ENCODE assay signal across 8 mouse cellular contexts in genomic region chr17:53567346-53568101, GRCm38 (mm10). TPM values are rescaled to one million over a fixed set of nuclear protein-coding genes. Genes with fewer than 3 reads are reported as not detected.
DNase-seq lines count a peak whose midpoint lies in the region; ATAC-seq and TF ChIP-seq lines count a peak whose summit lies in the region.

No protein-coding gene starts in this region.

- H3K9me3 ChIP-seq in embryonic facial prominence, embryonic 15.5 days (replicated peaks), result no peaks in the 10 kb centered on the region
- H3K9me3 ChIP-seq in heart, postnatal 0 days (replicated peaks; ENCODE audit: control insufficient read depth, low read length), result no peaks in the 10 kb centered on the region
- H3K9me3 ChIP-seq in lung, embryonic 16.5 days (ENCODE audit: control insufficient read depth, low read length), result no peaks in the 10 kb centered on the region

- peak overlapping the region; percentile 94 for H3K27ac ChIP-seq in embryonic facial prominence, embryonic 15.5 days (replicated peaks)
- H3K27ac ChIP-seq in heart, postnatal 0 days (ENCODE audit: low read depth), result peak overlapping the region; percentile 98
- H3K27ac ChIP-seq in lung, embryonic 16.5 days (ENCODE audit: low read length), result peak overlapping the region; percentile 95

- no peaks in the 10 kb centered on the region for H3K36me3 ChIP-seq in embryonic facial prominence, embryonic 15.5 days
- H3K36me3 ChIP-seq in heart, postnatal 0 days (replicated peaks; ENCODE audit: control insufficient read depth, insufficient read depth, low read length), result no peaks in the 10 kb centered on the region
- H3K36me3 ChIP-seq in lung, embryonic 16.5 days (ENCODE audit: control insufficient read depth, insufficient read depth, low read length), result no peaks in the 10 kb centered on the region

- H3K27me3 ChIP-seq in embryonic facial prominence, embryonic 15.5 days, result no peaks in the 10 kb centered on the region
- H3K27me3 ChIP-seq in heart, postnatal 0 days (ENCODE audit: control insufficient read depth, insufficient read depth, low read length), result no peaks in the 10 kb centered on the region
- H3K27me3 ChIP-seq in lung, embryonic 16.5 days (ENCODE audit: control insufficient read depth, insufficient read depth, low read depth, low read length), result no peaks in the 10 kb centered on the region

- peak overlapping the region; percentile 92 for H3K4me2 ChIP-seq in embryonic facial prominence, embryonic 15.5 days (replicated peaks)
- H3K4me2 ChIP-seq in heart, postnatal 0 days (ENCODE audit: low read depth, low read length), result peak overlapping the region; percentile 74
- peak overlapping the region; percentile 73 for H3K4me2 ChIP-seq in lung, embryonic 16.5 days (ENCODE audit: low read depth, low read length)

- ATAC-seq in embryonic facial prominence, embryonic 15.5 days (ENCODE audit: insufficient number of reproducible peaks, low FRiP score, low TSS enrichment, low read depth), result peak; percentile 59
- ATAC-seq in heart, postnatal 0 days (ENCODE audit: insufficient read depth, low read depth), result peak; percentile 44
- peak; percentile 61 for ATAC-seq in lung, embryonic 16.5 days (ENCODE audit: low read depth)

- peak; percentile 21 for TF ChIP-seq CTCF in heart, postnatal 0 days (IDR thresholded peaks at IDR 0.05; ENCODE audit: low read depth)

- H3K4me1 ChIP-seq in embryonic facial prominence, embryonic 15.5 days, result peaks cover 21% of the 10 kb centered on the region
- H3K4me1 ChIP-seq in heart, postnatal 0 days (ENCODE audit: control insufficient read depth, insufficient read depth), result peaks cover 25% of the 10 kb centered on the region
- peaks cover 25% of the 10 kb centered on the region for H3K4me1 ChIP-seq in lung, embryonic 16.5 days (replicated peaks; ENCODE audit: control insufficient read depth, insufficient read depth, low read length)

- 0% methylated on average over 61 of the region's 67 CpGs for WGBS in embryonic facial prominence, embryonic 15.5 days
- under 1% methylated on average over 62 of the region's 67 CpGs for WGBS in heart, postnatal 0 days
- under 1% methylated on average over 57 of the region's 67 CpGs for WGBS in lung, embryonic 16.5 days

- H3K4me3 ChIP-seq in embryonic facial prominence, embryonic 15.5 days (replicated peaks), result peak overlapping the region; percentile 81
- H3K4me3 ChIP-seq in heart, postnatal 0 days (ENCODE audit: low read depth, low read length), result peak overlapping the region; percentile 85
- peak overlapping the region; percentile 85 for H3K4me3 ChIP-seq in lung, embryonic 16.5 days (ENCODE audit: low read length)

- TF ChIP-seq EP300 in heart, postnatal 0 days (IDR thresholded peaks at IDR 0.05; ENCODE audit: low read depth), result no peak

- peak; percentile 66 for DNase-seq in CD4-positive helper T cell, adult 2 months (ENCODE audit: low read depth, low spot score)
- DNase-seq in adrenal gland, postnatal 4 days (ENCODE audit: low spot score in 2 of 2), result peak; percentile 32 to 34
- no peak for DNase-seq in heart, postnatal 0 days (ENCODE audit: low spot score)
- peak; percentile 21 to 69 for DNase-seq in kidney, postnatal 36 days
- peak; percentile 37 for DNase-seq in ovary, postnatal 14 days (ENCODE audit: low spot score)
- peak; percentile 74 for DNase-seq in thymus, postnatal 25 days

- peak overlapping the region; percentile 90 for H3K9ac ChIP-seq in embryonic facial prominence, embryonic 15.5 days
- H3K9ac ChIP-seq in heart, postnatal 0 days (replicated peaks; ENCODE audit: low read depth, low read length), result peak overlapping the region; percentile 95
- H3K9ac ChIP-seq in lung, embryonic 16.5 days (ENCODE audit: low read length), result peak overlapping the region; percentile 90

RNA-seq across cellular contexts. Expression of gene Kat2b, which starts 0.9 kb away (rescaled TPM):
- 10 to 100 TPM; 68.5 to 76.6 TPM for total RNA-seq in adrenal gland, postnatal 4 days (2021)
- polyA plus RNA-seq in embryonic facial prominence, embryonic 15.5 days (2015; fragmentation: Nextera tagmentation; extraction: Ambion mirVana), result 6.9 and 7.0 TPM in 2 replicates
- total RNA-seq in heart, postnatal 0 days (2014; rRNA removed; ENCODE audit: low replicate concordance), result 65.1 and 71.3 TPM in 2 replicates
- 11.0 and 12.1 TPM in 2 replicates for polyA plus RNA-seq in heart, postnatal 0 days (2015; fragmentation: Nextera tagmentation; extraction: Ambion mirVana)
- polyA plus RNA-seq in lung, embryonic 16.5 days (2015; fragmentation: Nextera tagmentation; extraction: Ambion mirVana), result 4.8 and 5.2 TPM in 2 replicates

RNA-seq across cellular contexts. Expression of gene Pp2d1, which starts 28.3 kb away (rescaled TPM):
- total RNA-seq in adrenal gland, postnatal 4 days (2021), result not detected
- polyA plus RNA-seq in embryonic facial prominence, embryonic 15.5 days (2015; fragmentation: Nextera tagmentation; extraction: Ambion mirVana), result 0.18 and 0.43 TPM in 2 replicates
- total RNA-seq in heart, postnatal 0 days (2014; rRNA removed; ENCODE audit: low replicate concordance), result not detected in 2 replicates
- 0.14 TPM in 1 of 2 replicates, not detected in the other for polyA plus RNA-seq in heart, postnatal 0 days (2015; fragmentation: Nextera tagmentation; extraction: Ambion mirVana)
- 0.20 and 0.24 TPM in 2 replicates for polyA plus RNA-seq in lung, embryonic 16.5 days (2015; fragmentation: Nextera tagmentation; extraction: Ambion mirVana)
